Mouse (Mus musculus): ENCODE data around the gene Slc25a47. TPM values are rescaled to one million over a fixed set of nuclear protein-coding genes. Genes with fewer than 3 reads are reported as not detected.

The Slc25a47 gene
- polyA plus RNA-seq, 1 experiment from 2014 or later = 7.0 TPM

DNA sequence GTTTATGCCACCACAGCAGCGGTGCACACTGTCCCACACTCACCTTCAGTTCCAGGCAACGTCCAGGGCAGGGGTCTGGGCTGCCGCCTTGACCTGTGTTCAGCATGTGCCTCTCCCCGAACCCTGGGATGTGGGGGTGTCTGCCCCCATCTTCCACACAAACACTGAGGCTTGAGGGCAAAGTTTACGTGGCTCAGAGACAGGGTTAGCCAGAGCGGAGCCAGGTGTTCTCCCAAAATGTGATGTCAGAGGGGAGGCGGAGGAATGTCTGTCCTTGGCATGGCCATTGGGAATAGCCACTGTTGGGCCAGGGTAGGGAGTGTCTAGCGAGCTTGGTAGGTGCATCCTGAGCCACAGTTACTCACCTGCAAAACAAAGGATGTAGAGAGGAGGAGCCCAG is 17.0 kb downstream of the Slc25a47 start:
- DNase-seq (ENCODE audit: low spot score) = no peak
- Histone ChIP-seq H3K9me3 (no peaks in the 10 kb centered on the region), H3K36me3 (peaks cover 3% of the 10 kb centered on the region; the same call in 1 of the 2 replicates), H3K4me3 (no peak overlapping the region), H3K27ac (no peak overlapping the region), H3K27me3 (ENCODE audit: insufficient read depth, poor library complexity, severe bottlenecking) (no peaks in the 10 kb centered on the region), H3K4me1 (peaks cover 20% of the 10 kb centered on the region; the same call in 1 of the 2 replicates)
- WGBS = 90% methylated on average over 8 of the region's 8 CpGs

GRCm38 (mm10) chr12:108855081-108855480 is 19.2 kb downstream of the Slc25a47 start:
- Histone ChIP-seq H3K9me3 (no peaks in the 10 kb centered on the region), H3K4me1 (peaks cover 20% of the 10 kb centered on the region; the same call in 1 of the 2 replicates), H3K4me3 (no peak overlapping the region), H3K36me3 (peaks cover 15% of the 10 kb centered on the region), H3K27ac (no peak overlapping the region), H3K27me3 (ENCODE audit: insufficient read depth, poor library complexity, severe bottlenecking) (no peaks in the 10 kb centered on the region)
- no peak for DNase-seq (ENCODE audit: low spot score)
- 86% methylated on average over 10 of the region's 10 CpGs for WGBS

DNA sequence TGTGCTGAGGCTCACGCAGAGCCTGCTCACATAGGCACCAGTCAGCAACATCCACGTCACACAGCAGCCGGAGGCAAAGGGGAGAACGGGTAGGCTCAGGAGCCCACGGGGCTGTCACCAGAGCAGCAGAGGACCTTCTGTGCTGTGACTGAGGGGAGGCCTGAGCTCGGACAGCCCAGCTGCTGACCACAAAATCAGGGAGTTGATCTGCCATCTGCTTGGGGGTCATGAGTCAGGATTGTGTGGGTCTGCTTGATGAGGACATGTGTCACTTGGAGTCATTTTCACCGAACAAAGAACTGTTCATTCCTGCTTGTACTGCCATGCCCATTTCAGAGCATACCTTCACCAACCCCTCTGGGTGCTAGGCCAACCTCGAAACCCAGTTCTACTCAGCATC is 20.3 kb downstream of the Slc25a47 start:
- WGBS = 86% methylated on average over 8 of the region's 8 CpGs
- no peak overlapping the region for H3K4me3 ChIP-seq
- H3K9me3 ChIP-seq = no peaks in the 10 kb centered on the region
- DNase-seq (ENCODE audit: low spot score) = no peak
- no peak overlapping the region for H3K27ac ChIP-seq
- H3K4me1 ChIP-seq = peaks cover 15% of the 10 kb centered on the region; the same call in 1 of the 2 replicates
- H3K36me3 ChIP-seq = peaks cover 26% of the 10 kb centered on the region
- no peaks in the 10 kb centered on the region for H3K27me3 ChIP-seq (ENCODE audit: insufficient read depth, poor library complexity, severe bottlenecking)

GRCm38 (mm10) chr12:108857109-108857508 is 21.3 kb downstream of the Slc25a47 start:
- no peaks in the 10 kb centered on the region for H3K9me3 ChIP-seq
- H3K4me3 ChIP-seq = no peak overlapping the region
- WGBS = 88% methylated on average over 7 of the region's 7 CpGs
- no peaks in the 10 kb centered on the region for H3K27me3 ChIP-seq (ENCODE audit: insufficient read depth, poor library complexity, severe bottlenecking)
- no peak overlapping the region for H3K27ac ChIP-seq
- peaks cover 33% of the 10 kb centered on the region for H3K36me3 ChIP-seq
- H3K4me1 ChIP-seq = 0 out of 2 replicates have a peak, but pooled peaks cover 9% of the 10 kb centered on the region
- DNase-seq (ENCODE audit: low spot score) = no peak

- 0 out of 2 replicates have a peak, but pooled peaks cover 9% of the 10 kb centered on the region for H3K4me1 ChIP-seq
- 81% methylated on average over 7 of the region's 7 CpGs for WGBS
- H3K27me3 ChIP-seq (ENCODE audit: insufficient read depth, poor library complexity, severe bottlenecking) = no peaks in the 10 kb centered on the region
- DNase-seq (ENCODE audit: low spot score) = no peak
- no peaks in the 10 kb centered on the region for H3K9me3 ChIP-seq
- H3K36me3 ChIP-seq = peaks cover 38% of the 10 kb centered on the region
- H3K27ac ChIP-seq = no peak overlapping the region
- no peak overlapping the region for H3K4me3 ChIP-seq
Measured at GRCm38 (mm10) chr12:108857589-108858184, 21.8 kb downstream of the Slc25a47 start.

- Histone ChIP-seq H3K4me1 (0 out of 2 replicates have a peak, but pooled peaks cover 9% of the 10 kb centered on the region), H3K27me3 (ENCODE audit: insufficient read depth, poor library complexity, severe bottlenecking) (no peaks in the 10 kb centered on the region), H3K9me3 (no peaks in the 10 kb centered on the region), H3K36me3 (peaks cover 46% of the 10 kb centered on the region), H3K27ac (no peak overlapping the region), H3K4me3 (no peak overlapping the region)
- no peak for DNase-seq (ENCODE audit: low spot score)
- WGBS = 88% methylated on average over 5 of the region's 5 CpGs
Measured at GRCm38 (mm10) chr12:108858486-108858885, 22.6 kb downstream of the Slc25a47 start.

GRCm38 (mm10) chr12:108865007-108865494 is 29.2 kb downstream of the Slc25a47 start:
- Histone ChIP-seq H3K9me3 (no peaks in the 10 kb centered on the region), H3K4me1 (no peaks in the 10 kb centered on the region), H3K27me3 (ENCODE audit: insufficient read depth, poor library complexity, severe bottlenecking) (no peaks in the 10 kb centered on the region), H3K27ac (no peak overlapping the region), H3K36me3 (peaks cover 99% of the 10 kb centered on the region), H3K4me3 (no peak overlapping the region)
- WGBS = 76% methylated on average over 6 of the region's 6 CpGs
- no peak for DNase-seq (ENCODE audit: low spot score)

GRCm38 (mm10) chr12:108869575-108869974 is 33.7 kb downstream of the Slc25a47 start:
- H3K9me3 ChIP-seq = no peaks in the 10 kb centered on the region
- no peak overlapping the region for H3K27ac ChIP-seq
- no peak overlapping the region for H3K4me3 ChIP-seq
- H3K4me1 ChIP-seq = no peaks in the 10 kb centered on the region
- 86% methylated on average over 2 of the region's 2 CpGs for WGBS
- no peak for DNase-seq (ENCODE audit: low spot score)
- peaks cover 96% of the 10 kb centered on the region for H3K36me3 ChIP-seq
- H3K27me3 ChIP-seq (ENCODE audit: insufficient read depth, poor library complexity, severe bottlenecking) = no peaks in the 10 kb centered on the region

GRCm38 (mm10) chr12:108873122-108873521 is 37.3 kb downstream of the Slc25a47 start:
- H3K4me3 ChIP-seq = no peak overlapping the region
- 82% methylated on average over 5 of the region's 5 CpGs for WGBS
- H3K9me3 ChIP-seq = no peaks in the 10 kb centered on the region
- no peaks in the 10 kb centered on the region for H3K27me3 ChIP-seq (ENCODE audit: insufficient read depth, poor library complexity, severe bottlenecking)
- no peak overlapping the region for H3K27ac ChIP-seq
- no peak for DNase-seq (ENCODE audit: low spot score)
- H3K4me1 ChIP-seq = no peaks in the 10 kb centered on the region
- H3K36me3 ChIP-seq = peaks cover 91% of the 10 kb centered on the region

- H3K27me3 ChIP-seq (ENCODE audit: insufficient read depth, poor library complexity, severe bottlenecking) = no peaks in the 10 kb centered on the region
- no peak for DNase-seq (ENCODE audit: low spot score)
- no peaks in the 10 kb centered on the region for H3K4me1 ChIP-seq
- WGBS = 81% methylated on average over 4 of the region's 4 CpGs
- H3K4me3 ChIP-seq = no peak overlapping the region
- no peaks in the 10 kb centered on the region for H3K9me3 ChIP-seq
- peaks cover 81% of the 10 kb centered on the region for H3K36me3 ChIP-seq
- H3K27ac ChIP-seq = no peak overlapping the region
Measured at GRCm38 (mm10) chr12:108879138-108879537, 43.3 kb downstream of the Slc25a47 start.

DNA sequence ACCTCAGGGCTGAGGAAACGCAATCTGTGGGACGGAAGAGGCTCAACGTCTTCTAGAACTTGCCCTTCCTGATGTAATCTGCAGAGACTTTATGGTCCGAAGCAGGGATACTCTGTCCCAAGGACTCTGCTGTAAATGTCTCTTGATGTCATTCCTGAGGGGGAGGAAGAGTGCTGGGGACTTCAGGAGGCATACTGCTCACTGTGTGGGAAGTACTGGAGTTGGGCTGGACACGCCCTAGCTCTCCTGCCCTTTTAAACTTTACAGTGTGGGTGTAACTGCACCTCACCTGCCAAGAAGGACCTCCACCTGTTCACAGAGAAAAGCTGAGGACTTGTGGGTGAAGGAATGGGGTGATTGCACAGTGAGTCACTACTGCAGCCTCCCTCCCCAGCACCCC is 44.8 kb downstream of the Slc25a47 start:
- H3K4me3 ChIP-seq = no peak overlapping the region
- no peaks in the 10 kb centered on the region for H3K27me3 ChIP-seq (ENCODE audit: insufficient read depth, poor library complexity, severe bottlenecking)
- no peak for DNase-seq (ENCODE audit: low spot score)
- no peak overlapping the region for H3K27ac ChIP-seq
- H3K36me3 ChIP-seq = peaks cover 82% of the 10 kb centered on the region
- 86% methylated on average over 5 of the region's 5 CpGs for WGBS
- no peaks in the 10 kb centered on the region for H3K4me1 ChIP-seq
- no peaks in the 10 kb centered on the region for H3K9me3 ChIP-seq

DNA sequence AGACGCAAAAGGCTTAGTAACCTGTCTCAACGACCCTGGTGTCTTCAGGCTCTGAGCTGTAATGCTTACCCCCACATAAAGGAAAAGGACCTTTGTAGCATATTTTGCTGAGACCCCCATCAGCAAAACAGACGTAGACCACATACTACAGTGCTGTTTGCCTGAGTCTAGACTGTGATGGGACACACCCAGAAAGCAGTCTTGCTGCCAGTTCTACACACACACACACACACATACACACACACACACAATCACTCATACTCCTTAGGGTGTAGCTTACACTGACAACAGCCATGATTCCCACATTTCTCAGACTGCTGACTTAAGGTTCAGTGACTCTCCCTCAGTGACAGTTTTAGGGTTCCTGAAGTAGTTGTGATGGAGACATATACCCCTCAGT is 45.3 kb downstream of the Slc25a47 start:
- 90% methylated on average over 3 of the region's 3 CpGs for WGBS
- Histone ChIP-seq H3K4me1 (no peaks in the 10 kb centered on the region), H3K9me3 (no peaks in the 10 kb centered on the region), H3K36me3 (peaks cover 82% of the 10 kb centered on the region), H3K27me3 (ENCODE audit: insufficient read depth, poor library complexity, severe bottlenecking) (no peaks in the 10 kb centered on the region), H3K4me3 (no peak overlapping the region), H3K27ac (no peak overlapping the region)
- no peak for DNase-seq (ENCODE audit: low spot score)

DNA sequence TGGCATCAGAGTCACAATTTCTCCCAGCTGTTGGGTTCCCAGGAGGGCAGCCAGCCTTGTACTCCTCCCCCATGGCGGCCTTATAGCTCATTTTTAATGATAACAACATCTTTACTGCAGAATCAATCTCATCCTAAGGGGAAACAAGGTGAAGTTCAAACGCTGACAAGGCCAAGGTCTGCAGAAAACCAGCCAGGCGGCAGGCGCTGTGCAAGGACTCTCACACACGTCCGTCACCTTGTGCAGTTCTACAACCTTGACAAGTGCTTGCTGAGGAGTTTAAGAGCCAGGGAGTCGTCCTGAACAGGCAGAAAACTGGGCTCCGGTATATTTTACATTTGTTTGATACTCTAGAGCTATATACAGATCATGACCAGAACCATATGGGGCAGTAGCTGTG is 46.9 kb downstream of the Slc25a47 start:
- Histone ChIP-seq H3K4me3 (no peak overlapping the region), H3K4me1 (no peaks in the 10 kb centered on the region), H3K9me3 (no peaks in the 10 kb centered on the region), H3K27me3 (ENCODE audit: insufficient read depth, poor library complexity, severe bottlenecking) (no peaks in the 10 kb centered on the region), H3K27ac (no peak overlapping the region), H3K36me3 (peaks cover 88% of the 10 kb centered on the region)
- DNase-seq (ENCODE audit: low spot score) = no peak
- WGBS = 88% methylated on average over 8 of the region's 8 CpGs

DNA sequence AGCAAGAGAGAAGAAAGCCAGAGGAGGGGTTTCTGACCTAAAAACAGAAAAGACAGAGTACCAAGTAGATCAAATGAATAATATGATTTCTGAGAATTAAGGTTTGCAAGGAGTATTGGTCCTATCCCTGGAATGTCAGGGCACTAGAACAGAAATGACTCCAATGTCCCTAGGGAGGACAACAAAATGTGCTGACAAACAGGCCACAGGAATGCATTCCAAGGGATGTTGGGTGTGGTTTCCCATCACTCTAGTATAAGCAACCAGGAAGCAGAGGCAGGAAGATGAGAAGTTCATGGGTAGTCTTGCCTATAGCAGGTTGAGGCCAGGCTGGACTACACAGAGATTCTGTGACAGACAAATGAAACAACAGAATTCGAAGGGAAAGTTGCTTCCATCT is 50.1 kb downstream of the Slc25a47 start:
- Histone ChIP-seq H3K27me3 (ENCODE audit: insufficient read depth, poor library complexity, severe bottlenecking) (no peaks in the 10 kb centered on the region), H3K4me3 (no peak overlapping the region), H3K36me3 (peaks cover 88% of the 10 kb centered on the region), H3K27ac (no peak overlapping the region), H3K9me3 (no peaks in the 10 kb centered on the region), H3K4me1 (no peaks in the 10 kb centered on the region)
- DNase-seq (ENCODE audit: low spot score) = no peak
- 85% methylated on average over 1 of the region's 1 CpGs for WGBS

All from heart, embryonic 10.5 days (tissue).